Mouse (Mus musculus) E14TG2a.4 (cell line): ENCODE measurements around the gene Runx1.
A peak's percentile ranks its signal among the peaks of the same experiment; 100 is the strongest.

ENCODE experiments used
- H3K27me3 ChIP-seq: 2 replicates; pipeline ENCODE4 v1.6.1; 2014; ENCODE audit warnings: low read length, control low read depth; ENCODE audit not compliant: insufficient read depth
- H3K36me3 ChIP-seq: 2 replicates; pipeline ENCODE4 v1.6.1; 2014; ENCODE audit warnings: low read length, control low read depth; ENCODE audit not compliant: insufficient read depth
- H3K4me1 ChIP-seq: replicated peaks from 2 replicates; pipeline ENCODE4 v1.6.1; 2014; ENCODE audit warnings: low read depth, low read length, control low read depth
- H3K4me3 ChIP-seq: replicated peaks from 2 replicates; pipeline ENCODE4 v1.5.1; 2014; ENCODE audit warnings: mild to moderate bottlenecking, low read length
- H3K9me3 ChIP-seq: 2 replicates; pipeline ENCODE4 v1.6.1; 2014; ENCODE audit warnings: low read length, control low read depth
- CTCF ChIP-seq: conservative IDR thresholded peaks from 2 replicates; pipeline ENCODE4 v1.5.1; 2014; ENCODE audit warnings: low read length
- NANOG ChIP-seq: IDR thresholded peaks from 2 replicates; pipeline ENCODE4 v1.6.1; 2014; ENCODE audit warnings: borderline replicate concordance, low read length, mixed read lengths
- POU5F1 ChIP-seq: IDR thresholded peaks from 2 replicates; pipeline ENCODE4 v1.6.1; 2014; ENCODE audit warnings: low read length, borderline replicate concordance

The Runx1 gene

DNA sequence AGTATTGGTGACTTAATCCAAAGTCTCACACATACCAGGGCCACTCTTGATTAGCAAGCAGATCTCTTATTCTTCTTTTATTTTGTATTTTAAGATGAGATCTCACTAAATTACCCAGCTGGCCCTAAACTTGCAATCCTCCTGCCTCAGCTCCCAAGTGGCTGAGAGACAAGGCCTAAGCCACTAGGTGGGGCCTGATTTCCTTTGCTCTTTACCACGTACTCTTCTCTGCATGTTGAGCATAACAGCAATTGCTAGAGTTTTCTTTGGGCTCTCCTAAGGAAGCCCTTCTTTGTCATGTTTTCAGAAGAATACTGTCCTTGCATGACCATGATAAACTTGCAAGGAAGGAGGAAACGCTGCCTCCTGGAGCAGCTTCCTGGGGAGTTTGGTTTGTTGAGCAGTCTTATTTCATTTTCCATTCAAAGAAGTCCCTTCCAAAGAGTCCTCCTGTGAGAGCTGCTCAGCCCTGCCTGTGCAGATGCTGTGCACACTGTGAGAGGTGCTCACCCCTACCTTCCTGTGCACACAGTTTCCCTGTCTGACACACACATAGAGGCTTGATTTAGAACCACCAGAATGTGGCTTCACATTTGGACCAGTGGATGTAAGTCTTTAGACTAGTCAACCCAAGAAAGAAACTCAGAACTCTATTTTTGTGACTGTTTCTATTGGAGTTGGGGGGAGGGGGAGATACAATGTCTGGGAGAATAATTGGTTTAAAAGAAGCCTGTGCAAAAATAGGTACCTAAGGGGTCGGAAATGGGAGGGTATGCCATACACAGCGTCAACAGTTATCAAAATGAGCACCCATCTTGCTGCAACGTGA, 11.4 kb downstream of the Runx1 start:
- Histone ChIP-seq H3K36me3 (no peaks in the 10 kb centered on the region), H3K27me3 (0 out of 2 replicates have a peak, but pooled peaks cover 3% of the 10 kb centered on the region), H3K9me3 (no peaks in the 10 kb centered on the region), H3K4me3 (no peak overlapping the region), H3K4me1 (no peaks in the 10 kb centered on the region; the same call in 1 of the 2 replicates)
- TF ChIP-seq NANOG (no peak), CTCF (no peak), POU5F1 (no peak)

DNA sequence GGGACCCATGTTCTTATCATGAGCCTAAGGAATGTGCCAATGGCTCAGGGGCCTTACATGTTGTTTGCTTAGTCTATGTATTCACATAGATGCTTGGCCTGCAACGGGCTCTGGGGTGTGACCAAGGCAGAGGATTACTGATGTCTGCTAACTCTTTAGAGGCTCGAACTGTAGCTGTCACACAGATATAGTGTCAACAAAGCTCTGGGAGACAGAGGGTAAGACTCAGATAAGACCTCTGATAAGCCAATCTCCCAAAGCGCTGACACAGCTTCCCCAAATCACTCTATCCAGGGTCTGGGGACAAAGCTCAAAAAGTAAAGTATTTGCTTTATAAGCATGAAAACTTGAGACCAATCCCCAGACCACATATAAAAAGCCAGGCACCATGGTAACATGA, 13.5 kb downstream of the Runx1 start:
- TF ChIP-seq POU5F1 (no peak), CTCF (no peak), NANOG (no peak)
- no peaks in the 10 kb centered on the region for H3K36me3 ChIP-seq
- no peaks in the 10 kb centered on the region; the same call in 1 of the 2 replicates for H3K4me1 ChIP-seq
- H3K4me3 ChIP-seq: no peak overlapping the region
- no peaks in the 10 kb centered on the region for H3K27me3 ChIP-seq
- no peaks in the 10 kb centered on the region for H3K9me3 ChIP-seq

DNA sequence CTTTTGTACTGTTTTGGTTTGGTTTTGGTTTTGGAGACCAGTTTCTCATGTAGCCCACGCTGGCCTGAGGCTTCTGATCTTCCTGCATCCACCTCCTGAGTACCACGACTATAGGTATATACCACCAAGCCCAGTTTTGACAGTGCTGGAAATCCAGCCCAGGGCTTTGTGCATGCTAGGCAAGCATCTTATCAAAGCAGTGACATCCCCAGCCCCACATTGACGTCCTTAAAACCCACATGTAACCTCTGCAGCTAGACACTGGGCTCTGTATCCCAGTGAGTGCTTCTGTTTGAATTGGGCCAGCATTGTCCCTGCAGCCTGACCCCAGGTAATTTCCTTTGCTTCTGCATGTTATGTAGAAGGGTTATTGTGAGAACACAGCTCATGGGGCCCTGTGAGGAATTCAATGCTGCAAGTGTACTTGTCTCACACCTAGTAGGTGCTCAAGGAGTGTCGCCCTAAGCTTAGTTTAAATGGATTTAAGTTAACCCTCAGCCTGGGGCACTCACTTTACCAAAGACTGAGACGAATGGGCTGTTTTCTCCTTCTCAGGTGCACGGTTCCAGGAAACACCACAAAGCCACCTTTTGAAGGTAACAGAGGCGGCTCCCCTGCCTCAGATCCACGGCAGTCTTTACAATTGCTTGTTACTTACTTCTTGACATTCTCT, 15.2 kb downstream of the Runx1 start:
- TF ChIP-seq POU5F1: no peak
- TF ChIP-seq NANOG: no peak
- no peak for TF ChIP-seq CTCF

DNA sequence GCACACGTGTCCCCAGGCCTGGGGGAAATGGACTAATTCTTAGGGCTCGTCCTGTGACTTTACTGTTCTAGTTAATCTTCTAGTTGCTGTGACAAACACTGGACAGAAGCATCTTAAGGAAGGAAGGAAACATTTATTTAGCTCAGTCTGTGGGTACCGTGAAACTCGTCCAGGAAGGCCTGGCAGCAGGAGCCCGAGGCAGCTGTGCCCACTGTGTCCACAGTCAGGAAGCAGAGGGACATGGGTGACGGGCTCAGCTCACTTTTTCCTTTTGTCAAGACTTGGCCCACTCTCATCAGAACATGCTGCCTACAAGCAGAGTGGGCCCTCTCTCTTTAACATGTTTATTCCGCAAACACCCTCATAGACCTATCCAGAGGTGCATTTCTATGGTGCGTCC, 18.2 kb downstream of the Runx1 start:
- Histone ChIP-seq H3K4me1 (no peaks in the 10 kb centered on the region), H3K4me3 (no peak overlapping the region), H3K36me3 (no peaks in the 10 kb centered on the region), H3K27me3 (no peaks in the 10 kb centered on the region), H3K9me3 (no peaks in the 10 kb centered on the region)
- TF ChIP-seq POU5F1 (no peak), CTCF (no peak), NANOG (no peak)

More for the DNA sequence above, 15.2 kb downstream of the Runx1 start:
- no peaks in the 10 kb centered on the region for H3K36me3 ChIP-seq
- no peak overlapping the region for H3K4me3 ChIP-seq
- H3K4me1 ChIP-seq: no peaks in the 10 kb centered on the region
- H3K27me3 ChIP-seq: no peaks in the 10 kb centered on the region
- H3K9me3 ChIP-seq: no peaks in the 10 kb centered on the region

DNA sequence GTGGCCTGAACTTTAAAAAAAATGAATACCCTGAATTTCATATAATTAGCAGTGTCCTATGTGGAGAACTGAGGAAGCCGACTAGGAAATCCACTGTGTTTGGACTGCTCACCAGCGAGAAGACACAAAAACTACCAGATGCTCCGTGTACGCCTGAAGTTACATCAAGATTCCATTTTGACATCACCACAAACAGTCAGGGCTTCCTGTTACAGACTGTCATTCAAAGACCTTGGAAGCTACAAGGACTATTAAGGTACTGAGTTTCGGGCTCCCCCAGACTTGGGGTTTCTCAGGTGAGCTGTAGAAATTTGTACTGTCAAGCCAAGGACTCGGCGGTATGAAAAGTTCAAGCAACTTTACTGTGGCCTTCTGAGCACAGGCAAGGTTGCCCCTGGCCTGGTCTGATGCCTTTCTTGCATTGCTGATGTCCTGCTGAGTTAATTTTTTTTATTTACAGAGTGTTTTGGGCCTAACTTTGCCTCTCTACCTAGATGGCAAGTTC, 22.8 kb downstream of the Runx1 start:
- no peak overlapping the region for H3K4me3 ChIP-seq
- H3K27me3 ChIP-seq: no peaks in the 10 kb centered on the region
- TF ChIP-seq CTCF (no peak), POU5F1 (no peak), NANOG (no peak)
- H3K4me1 ChIP-seq: no peaks in the 10 kb centered on the region
- H3K9me3 ChIP-seq: no peaks in the 10 kb centered on the region
- H3K36me3 ChIP-seq: no peaks in the 10 kb centered on the region

DNA sequence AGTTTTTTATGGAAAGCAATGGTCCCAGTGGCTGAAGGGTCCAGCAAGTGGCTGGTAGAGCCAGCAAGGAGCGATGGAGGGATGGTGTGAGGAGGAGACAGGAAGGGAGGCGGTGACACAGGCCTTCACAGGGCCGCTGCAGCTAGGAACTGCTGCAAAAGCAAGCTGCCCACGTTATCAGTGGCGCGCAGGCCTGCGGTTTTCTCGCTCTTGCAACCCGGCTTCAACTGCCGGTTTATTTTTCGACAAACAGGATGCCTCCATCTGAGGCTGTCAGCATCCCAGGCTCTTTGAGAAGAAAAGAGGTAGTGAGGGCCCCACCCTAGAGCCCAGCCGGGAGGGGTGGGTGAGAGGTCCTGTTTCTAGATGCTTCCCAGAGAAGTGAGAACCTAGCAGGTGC, 24.4 kb downstream of the Runx1 start:
- no peak overlapping the region for H3K4me3 ChIP-seq
- H3K9me3 ChIP-seq: no peaks in the 10 kb centered on the region

DNA sequence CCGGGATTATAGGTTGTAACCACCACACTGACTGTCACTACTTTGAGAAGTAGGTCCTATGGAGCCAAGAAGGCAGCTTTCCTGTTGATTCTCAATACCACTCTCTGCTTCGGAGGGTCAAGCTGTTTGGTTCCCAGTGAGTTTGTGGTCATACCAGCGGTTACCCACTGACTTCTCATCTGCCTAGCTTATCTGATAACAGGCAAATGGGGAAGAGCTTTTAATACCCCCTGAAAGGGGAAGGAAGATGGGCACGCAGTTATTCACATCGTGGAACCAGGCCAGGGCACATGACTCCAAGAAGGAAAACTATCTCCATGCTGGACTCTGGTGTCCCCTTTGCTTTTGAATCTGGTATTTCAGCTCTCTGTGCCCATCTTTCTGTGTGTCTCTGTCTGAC, 25.1 kb downstream of the Runx1 start:
- no peaks in the 10 kb centered on the region for H3K27me3 ChIP-seq
- TF ChIP-seq CTCF (no peak), POU5F1 (no peak), NANOG (no peak)
- H3K9me3 ChIP-seq: no peaks in the 10 kb centered on the region
- no peak overlapping the region for H3K4me3 ChIP-seq
- H3K36me3 ChIP-seq: no peaks in the 10 kb centered on the region
- H3K4me1 ChIP-seq: no peaks in the 10 kb centered on the region

More for the DNA sequence above, 24.4 kb downstream of the Runx1 start:
- Histone ChIP-seq H3K36me3 (no peaks in the 10 kb centered on the region), H3K27me3 (no peaks in the 10 kb centered on the region), H3K4me1 (no peaks in the 10 kb centered on the region)
- TF ChIP-seq NANOG (no peak), POU5F1 (no peak), CTCF (no peak)

DNA sequence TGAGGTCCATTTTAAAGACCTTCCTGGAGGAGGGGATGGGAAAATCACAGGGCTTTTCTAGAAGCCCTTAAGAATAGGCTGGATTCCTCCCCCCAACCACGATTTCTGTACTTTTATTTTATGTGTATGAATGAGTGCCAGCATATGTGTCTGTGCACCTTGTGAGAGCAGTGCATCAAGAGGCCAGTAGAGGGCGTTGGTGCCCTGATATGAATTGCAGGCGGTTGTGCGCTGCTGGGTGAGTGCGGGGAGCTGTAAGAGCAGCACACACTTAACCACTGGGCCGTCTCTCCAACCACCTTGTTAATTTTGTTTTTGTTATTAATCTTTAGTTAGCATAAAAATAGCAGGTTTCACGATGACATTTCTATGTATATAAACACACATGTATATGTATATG, 26.0 kb downstream of the Runx1 start:
- no peaks in the 10 kb centered on the region for H3K27me3 ChIP-seq
- H3K4me3 ChIP-seq: no peak overlapping the region
- H3K36me3 ChIP-seq: no peaks in the 10 kb centered on the region
- peak; percentile 46 for TF ChIP-seq CTCF
- TF ChIP-seq NANOG: no peak
- no peak for TF ChIP-seq POU5F1
- H3K9me3 ChIP-seq: no peaks in the 10 kb centered on the region
- no peaks in the 10 kb centered on the region for H3K4me1 ChIP-seq
